Mouse (Mus musculus): ENCODE measurements around the gene Ncapg. TPM values are rescaled to one million over a fixed set of nuclear protein-coding genes. Genes with fewer than 3 reads are reported as not detected.

Gene Ncapg
- polyA plus RNA-seq, 1 experiment from 2014 or later: 13.3 TPM

- Histone ChIP-seq H3K27ac (replicated peaks; ENCODE audit: low read depth, low read length) (no peak overlapping the region), H3K4me3 (replicated peaks; ENCODE audit: low read depth, low read length) (no peak overlapping the region), H3K4me2 (ENCODE audit: low read length) (no peak overlapping the region), H3K27me3 (ENCODE audit: control insufficient read depth, insufficient read depth, low read length) (no peaks in the 10 kb centered on the region), H3K9me3 (ENCODE audit: control insufficient read depth, low read length) (no peaks in the 10 kb centered on the region), H3K4me1 (ENCODE audit: control insufficient read depth, insufficient read depth, low read length) (no peaks in the 10 kb centered on the region), H3K36me3 (ENCODE audit: control insufficient read depth, insufficient read depth, low read length) (peaks cover 11% of the 10 kb centered on the region), H3K9ac (replicated peaks; ENCODE audit: low read length) (no peak overlapping the region)
- ATAC-seq (ENCODE audit: low FRiP score, low TSS enrichment) (no peak), DNase-seq (no peak)
- 98% methylated on average over 2 of the region's 2 CpGs for WGBS
Observed at GRCm38 (mm10) chr5:45733751-45734150, 64.0 kb downstream of the Ncapg start.

- Histone ChIP-seq H3K9me3 (ENCODE audit: control insufficient read depth, low read length) (no peaks in the 10 kb centered on the region), H3K4me2 (ENCODE audit: low read length) (no peak overlapping the region), H3K36me3 (ENCODE audit: control insufficient read depth, insufficient read depth, low read length) (peaks cover 14% of the 10 kb centered on the region), H3K27me3 (ENCODE audit: control insufficient read depth, insufficient read depth, low read length) (no peaks in the 10 kb centered on the region), H3K9ac (replicated peaks; ENCODE audit: low read length) (no peak overlapping the region), H3K27ac (replicated peaks; ENCODE audit: low read depth, low read length) (no peak overlapping the region), H3K4me1 (ENCODE audit: control insufficient read depth, insufficient read depth, low read length) (no peaks in the 10 kb centered on the region), H3K4me3 (replicated peaks; ENCODE audit: low read depth, low read length) (no peak overlapping the region)
- DNase-seq: no peak
- WGBS: 94% methylated on average over 1 of the region's 1 CpGs
- ATAC-seq (ENCODE audit: low FRiP score, low TSS enrichment): no peak
Observed at GRCm38 (mm10) chr5:45737911-45738310, 68.2 kb downstream of the Ncapg start.

Other genes starting within 250 kb of the Ncapg start
- gene Qdpr, start 219.7 kb upstream of the Ncapg start, polyA plus RNA-seq (2014; fragmentation: Nextera tagmentation; extraction: Ambion mirVana): 86.8 and 102 TPM in 2 replicates
- gene Clrn2, start 216.2 kb upstream of the Ncapg start, polyA plus RNA-seq (2014; fragmentation: Nextera tagmentation; extraction: Ambion mirVana): not detected in 2 replicates
- 25.8 and 36.3 TPM in 2 replicates for gene Lap3, start 176.5 kb upstream of the Ncapg start, polyA plus RNA-seq (2014; fragmentation: Nextera tagmentation; extraction: Ambion mirVana)
- gene Med28, start 149.7 kb upstream of the Ncapg start, polyA plus RNA-seq (2014; fragmentation: Nextera tagmentation; extraction: Ambion mirVana): 288 and 301 TPM in 2 replicates
- 3.8 and 4.5 TPM in 2 replicates for gene Fam184b, start 30.3 kb upstream of the Ncapg start, polyA plus RNA-seq (2014; fragmentation: Nextera tagmentation; extraction: Ambion mirVana)
- gene Lcorl, start 187.7 kb downstream of the Ncapg start, polyA plus RNA-seq (2014; fragmentation: Nextera tagmentation; extraction: Ambion mirVana): 84.7 and 88.5 TPM in 2 replicates